Mouse (Mus musculus) liver, embryonic 14.5 days (tissue): Measurements from ENCODE around the gene Kctd3.

Experiments
- CTCF ChIP-seq: IDR thresholded peaks from 2 replicates; pipeline ENCODE4 v1.5.1; 2016; ENCODE audit warnings: antibody characterized with exemption, low read depth, control low read depth
- EP300 ChIP-seq: IDR thresholded peaks from 2 replicates; pipeline ENCODE4 v1.6.1; 2016; ENCODE audit warnings: antibody characterized with exemption, low read depth

GRCm38 (mm10) chr1:189030975-189031374 lies 23.3 kb upstream of the Kctd3 start:
- no peak for TF ChIP-seq CTCF
- no peak for TF ChIP-seq EP300
